Mouse (Mus musculus) kidney, postnatal 25 days (tissue): Measurements from ENCODE around the gene Ube2e1.

Experiments
- DNase-seq, 2 experiments: peaks; one replicate each; pipeline ENCODE4 v3.0.0; 2021; ENCODE audit warnings: mixed read lengths in 2 of 2

The Ube2e1 gene

GRCm38 (mm10) chr14:18331693-18332131 lies at the start of gene Ube2e1:
TSS of gene Ube2e1 (minus strand) at chr14:18331859.
- DNase-seq: peak; percentile 79 to 90

- no peak for DNase-seq
Observed at GRCm38 (mm10) chr14:18379841-18380240, 48.2 kb upstream of the Ube2e1 start.

GRCm38 (mm10) chr14:18377944-18378575 lies 46.4 kb upstream of the Ube2e1 start:
- no peak for DNase-seq

- peak; percentile 58 to 72 for DNase-seq
Observed at GRCm38 (mm10) chr14:18376206-18376605, 44.5 kb upstream of the Ube2e1 start.

- DNase-seq: no peak
Observed at GRCm38 (mm10) chr14:18373758-18374405, 42.2 kb upstream of the Ube2e1 start.

- DNase-seq: no peak
Observed at GRCm38 (mm10) chr14:18372761-18373610, 41.3 kb upstream of the Ube2e1 start.

GRCm38 (mm10) chr14:18369031-18369430 lies 37.4 kb upstream of the Ube2e1 start:
- no peak for DNase-seq

GRCm38 (mm10) chr14:18367025-18367424 lies 35.4 kb upstream of the Ube2e1 start:
- peak; percentile 18 to 59 for DNase-seq

- DNase-seq: no peak
Observed at GRCm38 (mm10) chr14:18364321-18364720, 32.7 kb upstream of the Ube2e1 start.

- DNase-seq: no peak
Observed at GRCm38 (mm10) chr14:18356442-18356841, 24.8 kb upstream of the Ube2e1 start.

- no peak for DNase-seq
Observed at GRCm38 (mm10) chr14:18355514-18356190, 24.0 kb upstream of the Ube2e1 start.

- DNase-seq: peak; percentile 58 to 88
Observed at GRCm38 (mm10) chr14:18353525-18353924, 21.9 kb upstream of the Ube2e1 start.

GRCm38 (mm10) chr14:18352934-18353333 lies 21.3 kb upstream of the Ube2e1 start:
- no peak for DNase-seq

- no peak for DNase-seq
Observed at GRCm38 (mm10) chr14:18350680-18351079, 19.0 kb upstream of the Ube2e1 start.

- DNase-seq: no peak
Observed at GRCm38 (mm10) chr14:18349871-18350270, 18.2 kb upstream of the Ube2e1 start.

- no peak for DNase-seq
Observed at GRCm38 (mm10) chr14:18343589-18343988, 11.9 kb upstream of the Ube2e1 start.

GRCm38 (mm10) chr14:18342749-18343148 lies 11.1 kb upstream of the Ube2e1 start:
- no peak for DNase-seq

- DNase-seq: peak; percentile 42 to 45
Observed at GRCm38 (mm10) chr14:18341088-18341487, 9.4 kb upstream of the Ube2e1 start.

- DNase-seq: no peak
Observed at GRCm38 (mm10) chr14:18336106-18336505, 4.4 kb upstream of the Ube2e1 start.

- peak; percentile 20 to 55 for DNase-seq
Observed at GRCm38 (mm10) chr14:18330789-18331692, 618 bp downstream of the Ube2e1 start.

GRCm38 (mm10) chr14:18326968-18327672 lies 4.5 kb downstream of the Ube2e1 start:
- peak; percentile 40 to 57 for DNase-seq
